Mouse (Mus musculus): ENCODE results near the gene Phf7. TPM values are rescaled to one million over a fixed set of nuclear protein-coding genes. Genes with fewer than 3 reads are reported as not detected.

The Phf7 gene
- polyA plus RNA-seq, 1 experiment from 2014 or later: 11.8 TPM

DNA sequence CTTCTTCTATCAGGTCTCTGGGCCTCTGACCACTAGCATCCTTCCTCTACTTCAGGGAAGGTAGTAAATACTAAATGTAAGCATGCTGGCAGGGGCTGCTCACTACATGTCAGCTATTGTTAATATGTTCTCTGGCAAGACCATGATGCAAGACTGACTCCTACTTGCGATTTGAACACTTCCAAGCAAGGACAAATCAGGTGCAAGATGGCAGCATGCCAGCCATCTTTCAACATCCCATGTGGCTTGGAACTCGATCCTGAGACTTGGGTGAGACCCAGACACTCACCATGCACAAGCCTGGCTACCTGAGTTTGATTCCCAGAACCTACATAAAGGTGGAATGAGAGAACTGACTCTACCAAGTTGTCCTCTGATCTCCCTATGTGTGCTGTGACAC, 59.2 kb downstream of the Phf7 start:
- DNase-seq: no peak
- H3K9ac ChIP-seq: no peak overlapping the region
- no peak overlapping the region for H3K27ac ChIP-seq (ENCODE audit: low read depth)
- 51% methylated on average over 2 of the region's 2 CpGs for WGBS
- ATAC-seq (ENCODE audit: insufficient read depth): no peak
- TF ChIP-seq CTCF (IDR thresholded peaks at IDR 0.05; ENCODE audit: low read depth): no peak
- H3K27me3 ChIP-seq (ENCODE audit: insufficient read depth, low read length): no peaks in the 10 kb centered on the region
- no peaks in the 10 kb centered on the region for H3K9me3 ChIP-seq (ENCODE audit: low read depth, low read length)
- peaks cover 8% of the 10 kb centered on the region; the same call in 1 of the 2 replicates for H3K4me1 ChIP-seq (ENCODE audit: insufficient read depth)
- peaks cover 100% of the 10 kb centered on the region for H3K36me3 ChIP-seq (ENCODE audit: insufficient read depth)
- H3K4me3 ChIP-seq (ENCODE audit: low read depth, low read length): no peak overlapping the region
- no peak overlapping the region for H3K4me2 ChIP-seq

GRCm38 (mm10) chr14:31189348-31189747, 61.8 kb downstream of the Phf7 start:
- TF ChIP-seq CTCF (IDR thresholded peaks at IDR 0.05; ENCODE audit: low read depth): no peak
- Histone ChIP-seq H3K27ac (ENCODE audit: low read depth) (no peak overlapping the region; the same call in 1 of the 2 replicates), H3K9me3 (ENCODE audit: low read depth, low read length) (no peaks in the 10 kb centered on the region), H3K4me1 (ENCODE audit: insufficient read depth) (no peaks in the 10 kb centered on the region), H3K27me3 (ENCODE audit: insufficient read depth, low read length) (no peaks in the 10 kb centered on the region), H3K36me3 (ENCODE audit: insufficient read depth) (peaks cover 100% of the 10 kb centered on the region), H3K9ac (no peak overlapping the region), H3K4me3 (ENCODE audit: low read depth, low read length) (no peak overlapping the region), H3K4me2 (no peak overlapping the region)
- DNase-seq (no peak), ATAC-seq (ENCODE audit: insufficient read depth) (no peak)
- WGBS: 93% methylated on average over 3 of the region's 3 CpGs

- ATAC-seq (ENCODE audit: insufficient read depth) (no peak), DNase-seq (no peak)
- Histone ChIP-seq H3K4me3 (ENCODE audit: low read depth, low read length) (no peak overlapping the region), H3K9ac (no peak overlapping the region), H3K9me3 (ENCODE audit: low read depth, low read length) (no peaks in the 10 kb centered on the region), H3K27ac (ENCODE audit: low read depth) (no peak overlapping the region; the same call in 1 of the 2 replicates), H3K27me3 (ENCODE audit: insufficient read depth, low read length) (no peaks in the 10 kb centered on the region), H3K4me1 (ENCODE audit: insufficient read depth) (no peaks in the 10 kb centered on the region), H3K4me2 (no peak overlapping the region), H3K36me3 (ENCODE audit: insufficient read depth) (peaks cover 100% of the 10 kb centered on the region)
- TF ChIP-seq CTCF (IDR thresholded peaks at IDR 0.05; ENCODE audit: low read depth): no peak
- 69% methylated on average over 6 of the region's 6 CpGs for WGBS
Observed at GRCm38 (mm10) chr14:31188771-31189181, 62.3 kb downstream of the Phf7 start.

Other genes starting within 250 kb of the Phf7 start
- gene Glt8d1, start 249.9 kb downstream of the Phf7 start, polyA plus RNA-seq (2014; fragmentation: Nextera tagmentation; extraction: Ambion mirVana): 69.1 and 69.6 TPM in 2 replicates
- 352 and 383 TPM in 2 replicates for gene Spcs1, start 249.6 kb downstream of the Phf7 start, polyA plus RNA-seq (2014; fragmentation: Nextera tagmentation; extraction: Ambion mirVana)
- gene Pbrm1, start 232.2 kb downstream of the Phf7 start, polyA plus RNA-seq (2014; fragmentation: Nextera tagmentation; extraction: Ambion mirVana): 101 and 110 TPM in 2 replicates
- 126 and 128 TPM in 2 replicates for gene Gnl3, start 232.2 kb downstream of the Phf7 start, polyA plus RNA-seq (2014; fragmentation: Nextera tagmentation; extraction: Ambion mirVana)
- 60.9 and 74.3 TPM in 2 replicates for gene Smim4, start 122.4 kb downstream of the Phf7 start, polyA plus RNA-seq (2014; fragmentation: Nextera tagmentation; extraction: Ambion mirVana)
- gene Nt5dc2, start 120.3 kb downstream of the Phf7 start, polyA plus RNA-seq (2014; fragmentation: Nextera tagmentation; extraction: Ambion mirVana): 476 and 510 TPM in 2 replicates
- 64.4 and 71.3 TPM in 2 replicates for gene Stab1, start 82.7 kb downstream of the Phf7 start, polyA plus RNA-seq (2014; fragmentation: Nextera tagmentation; extraction: Ambion mirVana)
- gene Tnnc1, start 43.0 kb downstream of the Phf7 start, polyA plus RNA-seq (2014; fragmentation: Nextera tagmentation; extraction: Ambion mirVana): 5.1 and 51.6 TPM in 2 replicates
- 386 and 411 TPM in 2 replicates for gene Nisch, start 34.4 kb downstream of the Phf7 start, polyA plus RNA-seq (2014; fragmentation: Nextera tagmentation; extraction: Ambion mirVana)
- gene Sema3g, start 33.5 kb downstream of the Phf7 start, polyA plus RNA-seq (2014; fragmentation: Nextera tagmentation; extraction: Ambion mirVana): 0.38 and 0.49 TPM in 2 replicates
- 83.1 and 91.5 TPM in 2 replicates for gene Bap1, start 133 bp upstream of the Phf7 start, polyA plus RNA-seq (2014; fragmentation: Nextera tagmentation; extraction: Ambion mirVana)
- 4.1 and 4.6 TPM in 2 replicates for gene Dnah1, start 72.6 kb upstream of the Phf7 start, polyA plus RNA-seq (2014; fragmentation: Nextera tagmentation; extraction: Ambion mirVana)
- gene Capn7, start 85.3 kb upstream of the Phf7 start, polyA plus RNA-seq (2014; fragmentation: Nextera tagmentation; extraction: Ambion mirVana): 37.4 and 38.3 TPM in 2 replicates
- gene Sh3bp5, start 184.8 kb upstream of the Phf7 start, polyA plus RNA-seq (2014; fragmentation: Nextera tagmentation; extraction: Ambion mirVana): 12.8 and 14.8 TPM in 2 replicates
- 27.1 and 27.5 TPM in 2 replicates for gene Eaf1, start 243.1 kb upstream of the Phf7 start, polyA plus RNA-seq (2014; fragmentation: Nextera tagmentation; extraction: Ambion mirVana)
- 52.9 and 57.3 TPM in 2 replicates for gene Mettl6, start 243.7 kb upstream of the Phf7 start, polyA plus RNA-seq (2014; fragmentation: Nextera tagmentation; extraction: Ambion mirVana)

Measured in lung, embryonic 14.5 days (tissue).